Mouse (Mus musculus): ENCODE measurements around the gene Ppp2ca. TPM values are rescaled to one million over a fixed set of nuclear protein-coding genes. Genes with fewer than 3 reads are reported as not detected.

The Ppp2ca gene
- total RNA-seq (2014; rRNA removed) = 35.2 and 37.3 TPM in 2 replicates
- 17.5 and 21.2 TPM in 2 replicates for polyA plus RNA-seq (2012; rRNA removed)

DNA sequence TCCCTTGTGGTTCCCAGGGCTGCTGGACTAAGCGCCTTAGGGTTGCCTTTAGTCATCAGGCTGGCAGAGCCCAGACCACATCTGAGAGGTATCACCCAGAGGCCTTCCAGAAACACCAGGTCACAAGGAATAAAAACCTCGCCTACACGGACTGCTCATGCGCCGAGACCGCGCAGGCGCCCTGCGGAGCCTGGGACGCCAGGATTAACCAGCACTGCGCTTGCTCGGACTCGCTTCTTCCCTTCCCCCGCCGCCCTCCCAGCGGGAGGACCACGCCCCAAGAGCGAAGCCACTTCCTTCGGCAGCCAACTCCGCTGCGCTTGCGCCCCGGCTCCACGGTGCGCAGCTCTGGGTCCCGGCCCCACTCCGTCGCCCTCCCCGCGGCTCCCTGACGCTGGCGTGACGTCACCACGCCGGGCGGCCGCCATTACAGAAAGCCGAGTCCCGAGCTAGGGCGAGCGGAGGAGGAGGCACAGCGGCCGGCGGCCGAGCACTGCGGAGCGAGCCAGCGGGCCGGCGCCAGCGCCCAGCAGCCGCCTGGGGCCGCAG, at the start of gene Ppp2ca:
TSS of gene Ppp2ca (plus strand) at position 284 of the 549 bp plus-strand sequence.
- peak within 1 kb of the TSS; percentile 99 for H3K9ac ChIP-seq (ENCODE audit: low read depth, low read length)
- under 1% methylated on average over 53 of the region's 53 CpGs for WGBS
- peaks cover 27% of the 10 kb centered on the region for H3K4me1 ChIP-seq (ENCODE audit: control insufficient read depth, insufficient read depth, low read length)
- peaks cover 29% of the 10 kb centered on the region for H3K79me2 ChIP-seq (ENCODE audit: control insufficient read depth, insufficient read depth, low read length)
- H3K4me3 ChIP-seq (ENCODE audit: insufficient read depth, low read depth, low read length) = peak within 1 kb of the TSS; percentile 87
- peak; percentile 92 for DNase-seq (ENCODE audit: extremely low read depth, low read depth, low spot score)
- H3K27me3 ChIP-seq (ENCODE audit: control insufficient read depth, insufficient read depth, low read length) = no peaks in the 10 kb centered on the region
- peak within 1 kb of the TSS; percentile 96 for H3K27ac ChIP-seq (replicated peaks; ENCODE audit: insufficient read depth, low read depth, low read length)
- H3K36me3 ChIP-seq (ENCODE audit: control insufficient read depth, insufficient read depth, low read length) = no peaks in the 10 kb centered on the region
- TF ChIP-seq POLR2A (IDR thresholded peaks at IDR 0.05; ENCODE audit: extremely low read depth, insufficient read depth, low read length) (peak; percentile 71; the same call in 1 of the 2 replicates), CTCF (IDR thresholded peaks at IDR 0.05; ENCODE audit: low read depth, low read length) (no peak)

DNA sequence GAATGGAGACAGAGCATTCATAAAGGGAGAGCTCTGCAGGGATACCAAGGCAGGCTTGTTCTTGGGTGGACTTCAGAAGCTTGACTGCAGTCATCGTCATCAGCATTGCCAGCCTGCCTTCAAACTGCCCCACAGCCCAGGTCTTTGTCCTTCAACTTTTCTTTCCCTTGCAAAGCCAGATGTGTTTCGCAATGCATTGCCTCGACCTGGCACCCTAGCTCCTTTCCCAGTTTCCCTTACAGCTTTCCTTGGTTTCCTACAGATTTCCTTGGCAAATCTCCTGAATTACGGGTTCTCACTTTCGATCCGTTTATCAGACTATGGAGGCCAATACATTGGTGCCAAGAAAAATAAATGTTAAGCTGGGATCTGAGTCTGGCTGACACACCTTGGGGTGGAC, 45.1 kb upstream of the Ppp2ca start:
- H3K27me3 ChIP-seq (ENCODE audit: control insufficient read depth, insufficient read depth, low read length) = no peaks in the 10 kb centered on the region
- TF ChIP-seq POLR2A (IDR thresholded peaks at IDR 0.05; ENCODE audit: extremely low read depth, insufficient read depth, low read length) (no peak), CTCF (IDR thresholded peaks at IDR 0.05; ENCODE audit: low read depth, low read length) (no peak)
- peak; percentile 66 for DNase-seq (ENCODE audit: extremely low read depth, low read depth, low spot score)
- no peak overlapping the region for H3K4me3 ChIP-seq (ENCODE audit: insufficient read depth, low read depth, low read length)
- WGBS = 45% methylated on average over 6 of the region's 6 CpGs
- H3K27ac ChIP-seq (replicated peaks; ENCODE audit: insufficient read depth, low read depth, low read length) = no peak overlapping the region
- no peaks in the 10 kb centered on the region for H3K36me3 ChIP-seq (ENCODE audit: control insufficient read depth, insufficient read depth, low read length)
- no peaks in the 10 kb centered on the region for H3K79me2 ChIP-seq (ENCODE audit: control insufficient read depth, insufficient read depth, low read length)
- H3K4me1 ChIP-seq (ENCODE audit: control insufficient read depth, insufficient read depth, low read length) = no peaks in the 10 kb centered on the region
- no peak overlapping the region for H3K9ac ChIP-seq (ENCODE audit: low read depth, low read length)

DNA sequence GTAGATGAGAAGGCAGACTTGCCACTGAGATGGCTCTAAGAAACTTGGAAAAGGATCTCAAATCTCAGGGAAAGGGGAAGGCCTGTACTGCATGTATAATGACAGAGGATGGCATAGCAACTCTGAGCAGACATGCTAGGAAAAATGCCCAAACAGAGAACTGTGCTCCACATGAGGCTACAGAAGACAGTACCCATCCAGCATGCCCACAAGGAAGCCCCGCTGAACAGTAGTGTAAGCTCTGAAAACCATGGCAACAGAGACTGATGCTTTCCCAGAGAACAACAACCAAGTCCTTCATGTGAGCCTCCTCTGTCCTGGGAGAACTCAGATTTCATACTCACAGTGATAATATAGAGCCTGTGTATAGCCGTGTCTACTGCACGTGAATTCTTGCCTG, 43.8 kb upstream of the Ppp2ca start:
- H3K4me3 ChIP-seq (ENCODE audit: insufficient read depth, low read depth, low read length) = no peak overlapping the region
- 93% methylated on average over 3 of the region's 3 CpGs for WGBS
- no peaks in the 10 kb centered on the region for H3K4me1 ChIP-seq (ENCODE audit: control insufficient read depth, insufficient read depth, low read length)
- no peaks in the 10 kb centered on the region for H3K27me3 ChIP-seq (ENCODE audit: control insufficient read depth, insufficient read depth, low read length)
- H3K36me3 ChIP-seq (ENCODE audit: control insufficient read depth, insufficient read depth, low read length) = no peaks in the 10 kb centered on the region
- TF ChIP-seq CTCF (IDR thresholded peaks at IDR 0.05; ENCODE audit: low read depth, low read length) (no peak), POLR2A (IDR thresholded peaks at IDR 0.05; ENCODE audit: extremely low read depth, insufficient read depth, low read length) (no peak)
- no peaks in the 10 kb centered on the region for H3K79me2 ChIP-seq (ENCODE audit: control insufficient read depth, insufficient read depth, low read length)
- no peak overlapping the region for H3K9ac ChIP-seq (ENCODE audit: low read depth, low read length)
- no peak for DNase-seq (ENCODE audit: extremely low read depth, low read depth, low spot score)
- H3K27ac ChIP-seq (replicated peaks; ENCODE audit: insufficient read depth, low read depth, low read length) = no peak overlapping the region

DNA sequence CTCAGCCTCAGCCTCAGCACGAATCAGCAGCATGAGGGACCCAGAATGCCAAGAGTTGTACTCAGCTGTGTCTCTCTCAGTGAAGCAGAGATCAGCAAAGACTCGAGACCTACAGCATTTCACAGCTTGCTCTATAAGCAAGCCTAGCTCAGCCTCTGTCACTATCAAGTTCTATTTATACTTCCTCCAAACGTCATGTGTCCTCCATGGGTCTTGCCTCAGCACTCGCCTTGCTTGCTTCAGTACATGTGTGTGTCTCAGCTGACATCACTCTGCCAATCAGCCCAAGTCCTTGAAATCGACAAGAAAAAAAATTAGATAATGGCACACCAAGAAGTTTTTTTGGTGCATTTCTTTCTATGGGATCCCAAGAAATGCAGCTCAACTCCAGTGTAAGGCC, 42.3 kb upstream of the Ppp2ca start:
- whole genome bisulfite sequencing = 85% methylated on average over 5 of the region's 5 CpGs
- DNase-seq (ENCODE audit: extremely low read depth, low read depth, low spot score) = no peak
- Histone ChIP-seq H3K27ac (replicated peaks; ENCODE audit: insufficient read depth, low read depth, low read length) (no peak overlapping the region), H3K9ac (ENCODE audit: low read depth, low read length) (no peak overlapping the region), H3K4me3 (ENCODE audit: insufficient read depth, low read depth, low read length) (no peak overlapping the region), H3K27me3 (ENCODE audit: control insufficient read depth, insufficient read depth, low read length) (no peaks in the 10 kb centered on the region), H3K36me3 (ENCODE audit: control insufficient read depth, insufficient read depth, low read length) (no peaks in the 10 kb centered on the region), H3K4me1 (ENCODE audit: control insufficient read depth, insufficient read depth, low read length) (no peaks in the 10 kb centered on the region), H3K79me2 (ENCODE audit: control insufficient read depth, insufficient read depth, low read length) (no peaks in the 10 kb centered on the region)
- TF ChIP-seq POLR2A (IDR thresholded peaks at IDR 0.05; ENCODE audit: extremely low read depth, insufficient read depth, low read length) (no peak), CTCF (IDR thresholded peaks at IDR 0.05; ENCODE audit: low read depth, low read length) (no peak)

DNA sequence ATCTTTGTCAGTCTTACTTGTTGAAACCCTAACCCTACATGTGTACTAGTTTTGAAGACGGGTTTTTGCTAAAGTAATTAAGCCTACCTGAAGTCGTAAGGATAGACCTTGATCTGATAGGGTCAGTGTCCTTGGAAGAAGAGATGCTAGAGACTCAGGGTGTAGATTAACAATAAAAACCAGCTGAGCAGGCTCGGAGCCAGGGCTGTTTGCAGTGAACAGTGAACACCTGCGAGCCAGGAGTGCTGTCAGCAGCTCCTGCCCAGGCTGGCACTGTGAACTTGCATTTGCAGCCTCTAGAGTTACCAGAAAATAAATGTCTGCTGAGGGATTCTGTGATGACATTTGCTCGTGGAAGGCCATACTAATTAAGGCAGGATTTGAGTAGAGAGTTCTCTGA, 39.5 kb upstream of the Ppp2ca start:
- Histone ChIP-seq H3K79me2 (ENCODE audit: control insufficient read depth, insufficient read depth, low read length) (no peaks in the 10 kb centered on the region), H3K4me3 (ENCODE audit: insufficient read depth, low read depth, low read length) (no peak overlapping the region), H3K36me3 (ENCODE audit: control insufficient read depth, insufficient read depth, low read length) (no peaks in the 10 kb centered on the region), H3K27me3 (ENCODE audit: control insufficient read depth, insufficient read depth, low read length) (no peaks in the 10 kb centered on the region), H3K9ac (ENCODE audit: low read depth, low read length) (no peak overlapping the region), H3K4me1 (ENCODE audit: control insufficient read depth, insufficient read depth, low read length) (no peaks in the 10 kb centered on the region; the same call in 1 of the 2 replicates), H3K27ac (replicated peaks; ENCODE audit: insufficient read depth, low read depth, low read length) (no peak overlapping the region)
- DNase-seq (ENCODE audit: extremely low read depth, low read depth, low spot score) = no peak
- 67% methylated on average over 5 of the region's 5 CpGs for WGBS
- TF ChIP-seq CTCF (IDR thresholded peaks at IDR 0.05; ENCODE audit: low read depth, low read length) = no peak
- no peak for TF ChIP-seq POLR2A (IDR thresholded peaks at IDR 0.05; ENCODE audit: extremely low read depth, insufficient read depth, low read length)

DNA sequence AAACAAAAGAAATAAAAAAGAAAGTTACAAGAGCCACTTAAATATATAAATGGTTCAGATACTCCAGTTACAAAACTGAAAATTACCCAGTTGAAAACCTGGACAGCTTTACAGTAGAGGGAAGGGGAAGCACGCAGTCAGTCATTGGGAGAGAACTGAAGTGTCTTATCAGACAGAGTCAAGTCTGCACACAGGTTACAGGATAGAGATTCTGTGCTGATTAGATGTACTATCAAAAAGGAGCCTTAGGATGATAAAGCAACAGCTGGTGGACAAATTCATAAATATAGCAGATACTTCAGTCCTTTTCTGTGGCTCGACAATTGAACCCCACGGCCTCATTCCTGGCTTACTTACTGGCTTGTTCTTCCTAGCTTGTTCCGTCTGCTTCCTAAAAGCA, 38.2 kb upstream of the Ppp2ca start:
- Histone ChIP-seq H3K27me3 (ENCODE audit: control insufficient read depth, insufficient read depth, low read length) (no peaks in the 10 kb centered on the region), H3K79me2 (ENCODE audit: control insufficient read depth, insufficient read depth, low read length) (no peaks in the 10 kb centered on the region), H3K4me3 (ENCODE audit: insufficient read depth, low read depth, low read length) (no peak overlapping the region), H3K36me3 (ENCODE audit: control insufficient read depth, insufficient read depth, low read length) (no peaks in the 10 kb centered on the region), H3K9ac (ENCODE audit: low read depth, low read length) (no peak overlapping the region), H3K4me1 (ENCODE audit: control insufficient read depth, insufficient read depth, low read length) (no peaks in the 10 kb centered on the region; the same call in 1 of the 2 replicates), H3K27ac (replicated peaks; ENCODE audit: insufficient read depth, low read depth, low read length) (no peak overlapping the region)
- no peak for DNase-seq (ENCODE audit: extremely low read depth, low read depth, low spot score)
- TF ChIP-seq POLR2A (IDR thresholded peaks at IDR 0.05; ENCODE audit: extremely low read depth, insufficient read depth, low read length) (no peak), CTCF (IDR thresholded peaks at IDR 0.05; ENCODE audit: low read depth, low read length) (no peak)
- 94% methylated on average over 4 of the region's 4 CpGs for WGBS

Data from liver, adult 2 months (tissue).